Mouse (Mus musculus): Measurements from ENCODE around the gene Mettl25. TPM values are rescaled to one million over a fixed set of nuclear protein-coding genes. Genes with fewer than 3 reads are reported as not detected.

Mettl25 gene
- 12.6 and 14.0 TPM in 2 replicates for polyA plus RNA-seq (2016; fragmentation: Nextera tagmentation; extraction: Ambion mirVana)

GRCm38 (mm10) chr10:105840928-105841888 lies at the start of gene Mettl25, which contains the start of gene Ccdc59:
TSS of gene Mettl25 (minus strand) at chr10:105841380.
TSS of gene Ccdc59 (plus strand) at chr10:105841067.
- WGBS: under 1% methylated on average over 88 of the region's 90 CpGs
- Histone ChIP-seq H3K4me2 (replicated peaks) (peak within 1 kb of the TSS; percentile 79), H3K9me3 (replicated peaks) (no peaks in the 10 kb centered on the region), H3K4me3 (peak within 1 kb of the TSS; percentile 79), H3K27ac (peak within 1 kb of the TSS; percentile 95), H3K4me1 (peaks cover 6% of the 10 kb centered on the region), H3K9ac (peak within 1 kb of the TSS; percentile 78), H3K36me3 (peaks cover 29% of the 10 kb centered on the region), H3K27me3 (no peaks in the 10 kb centered on the region)
- peak; percentile 98 for ATAC-seq (ENCODE audit: low FRiP score)

GRCm38 (mm10) chr10:105867312-105867711 lies 26.1 kb upstream of the Mettl25 start:
- Histone ChIP-seq H3K27ac (no peak overlapping the region), H3K4me2 (replicated peaks) (no peak overlapping the region), H3K4me3 (no peak overlapping the region), H3K4me1 (no peaks in the 10 kb centered on the region), H3K36me3 (no peaks in the 10 kb centered on the region), H3K9ac (no peak overlapping the region), H3K27me3 (no peaks in the 10 kb centered on the region), H3K9me3 (replicated peaks) (no peaks in the 10 kb centered on the region)
- 53% methylated on average over 4 of the region's 4 CpGs for WGBS
- no peak for ATAC-seq (ENCODE audit: low FRiP score)

- no peak overlapping the region for H3K27ac ChIP-seq
- peaks cover 39% of the 10 kb centered on the region for H3K36me3 ChIP-seq
- no peaks in the 10 kb centered on the region for H3K9me3 ChIP-seq (replicated peaks)
- H3K4me3 ChIP-seq: no peak overlapping the region
- H3K27me3 ChIP-seq: no peaks in the 10 kb centered on the region
- WGBS: 89% methylated on average over 4 of the region's 4 CpGs
- H3K9ac ChIP-seq: no peak overlapping the region
- no peak overlapping the region for H3K4me2 ChIP-seq (replicated peaks)
- ATAC-seq (ENCODE audit: low FRiP score): no peak
- no peaks in the 10 kb centered on the region for H3K4me1 ChIP-seq
Observed at GRCm38 (mm10) chr10:105851136-105851535, 10.0 kb upstream of the Mettl25 start.

GRCm38 (mm10) chr10:105850286-105850685 lies 9.1 kb upstream of the Mettl25 start:
- H3K36me3 ChIP-seq: peaks cover 45% of the 10 kb centered on the region
- ATAC-seq (ENCODE audit: low FRiP score): no peak
- no peak overlapping the region for H3K4me3 ChIP-seq
- WGBS: 90% methylated on average over 5 of the region's 5 CpGs
- no peak overlapping the region for H3K9ac ChIP-seq
- no peak overlapping the region for H3K4me2 ChIP-seq (replicated peaks)
- no peaks in the 10 kb centered on the region for H3K9me3 ChIP-seq (replicated peaks)
- no peaks in the 10 kb centered on the region for H3K4me1 ChIP-seq
- no peak overlapping the region for H3K27ac ChIP-seq
- H3K27me3 ChIP-seq: no peaks in the 10 kb centered on the region

GRCm38 (mm10) chr10:105842574-105842973 lies 1.4 kb upstream of the Mettl25 start:
- no peaks in the 10 kb centered on the region for H3K9me3 ChIP-seq (replicated peaks)
- peaks cover 6% of the 10 kb centered on the region for H3K4me1 ChIP-seq
- 85% methylated on average over 7 of the region's 7 CpGs for WGBS
- H3K27ac ChIP-seq: no peak overlapping the region
- H3K27me3 ChIP-seq: no peaks in the 10 kb centered on the region
- no peak overlapping the region for H3K9ac ChIP-seq
- peaks cover 39% of the 10 kb centered on the region for H3K36me3 ChIP-seq
- peak overlapping the region; percentile 79; the same call in 1 of the 2 replicates for H3K4me2 ChIP-seq (replicated peaks)
- no peak for ATAC-seq (ENCODE audit: low FRiP score)
- H3K4me3 ChIP-seq: no peak overlapping the region

GRCm38 (mm10) chr10:105834627-105835228 lies 6.5 kb downstream of the Mettl25 start:
- Histone ChIP-seq H3K27me3 (no peaks in the 10 kb centered on the region), H3K9me3 (replicated peaks) (no peaks in the 10 kb centered on the region), H3K4me1 (no peaks in the 10 kb centered on the region), H3K36me3 (no peaks in the 10 kb centered on the region), H3K4me2 (replicated peaks) (no peak overlapping the region), H3K9ac (no peak overlapping the region), H3K27ac (no peak overlapping the region), H3K4me3 (no peak overlapping the region)
- WGBS: 60% methylated on average over 10 of the region's 10 CpGs
- peak; percentile 59; the same call in 1 of the 2 replicates for ATAC-seq (ENCODE audit: low FRiP score)

- H3K4me2 ChIP-seq (replicated peaks): no peak overlapping the region
- no peaks in the 10 kb centered on the region for H3K36me3 ChIP-seq
- H3K4me1 ChIP-seq: no peaks in the 10 kb centered on the region
- ATAC-seq (ENCODE audit: low FRiP score): no peak
- H3K4me3 ChIP-seq: no peak overlapping the region
- no peaks in the 10 kb centered on the region for H3K9me3 ChIP-seq (replicated peaks)
- 92% methylated on average over 7 of the region's 7 CpGs for WGBS
- no peak overlapping the region for H3K27ac ChIP-seq
- no peaks in the 10 kb centered on the region for H3K27me3 ChIP-seq
- H3K9ac ChIP-seq: no peak overlapping the region
Observed at GRCm38 (mm10) chr10:105806259-105807010, 34.7 kb downstream of the Mettl25 start.

GRCm38 (mm10) chr10:105803461-105803860 lies 37.7 kb downstream of the Mettl25 start:
- Histone ChIP-seq H3K4me2 (replicated peaks) (no peak overlapping the region), H3K9ac (no peak overlapping the region), H3K36me3 (no peaks in the 10 kb centered on the region), H3K4me1 (no peaks in the 10 kb centered on the region), H3K9me3 (replicated peaks) (no peaks in the 10 kb centered on the region), H3K4me3 (no peak overlapping the region), H3K27me3 (no peaks in the 10 kb centered on the region), H3K27ac (no peak overlapping the region)
- whole genome bisulfite sequencing: 91% methylated on average over 2 of the region's 2 CpGs
- no peak for ATAC-seq (ENCODE audit: low FRiP score)

GRCm38 (mm10) chr10:105802132-105802531 lies 39.0 kb downstream of the Mettl25 start:
- WGBS: 91% methylated on average over 6 of the region's 6 CpGs
- ATAC-seq (ENCODE audit: low FRiP score): no peak
- Histone ChIP-seq H3K4me2 (replicated peaks) (no peak overlapping the region), H3K4me1 (no peaks in the 10 kb centered on the region), H3K9ac (no peak overlapping the region), H3K4me3 (no peak overlapping the region), H3K36me3 (no peaks in the 10 kb centered on the region), H3K9me3 (replicated peaks) (no peaks in the 10 kb centered on the region), H3K27ac (no peak overlapping the region), H3K27me3 (no peaks in the 10 kb centered on the region)

- H3K9ac ChIP-seq: no peak overlapping the region
- H3K36me3 ChIP-seq: no peaks in the 10 kb centered on the region
- no peak overlapping the region for H3K4me2 ChIP-seq (replicated peaks)
- no peaks in the 10 kb centered on the region for H3K27me3 ChIP-seq
- no peak overlapping the region for H3K27ac ChIP-seq
- WGBS: 88% methylated on average over 6 of the region's 6 CpGs
- no peak overlapping the region for H3K4me3 ChIP-seq
- H3K9me3 ChIP-seq (replicated peaks): no peaks in the 10 kb centered on the region
- ATAC-seq (ENCODE audit: low FRiP score): no peak
- no peaks in the 10 kb centered on the region for H3K4me1 ChIP-seq
Observed at GRCm38 (mm10) chr10:105801147-105801546, 40.0 kb downstream of the Mettl25 start.

- Histone ChIP-seq H3K4me1 (no peaks in the 10 kb centered on the region), H3K9me3 (replicated peaks) (no peaks in the 10 kb centered on the region), H3K4me2 (replicated peaks) (no peak overlapping the region), H3K36me3 (no peaks in the 10 kb centered on the region), H3K27ac (no peak overlapping the region), H3K9ac (no peak overlapping the region), H3K27me3 (no peaks in the 10 kb centered on the region), H3K4me3 (no peak overlapping the region)
- no peak for ATAC-seq (ENCODE audit: low FRiP score)
- 87% methylated on average over 8 of the region's 8 CpGs for WGBS
Observed at GRCm38 (mm10) chr10:105797250-105797924, 43.8 kb downstream of the Mettl25 start.
